Mouse (Mus musculus): ENCODE results near the gene Abcb8. TPM values are rescaled to one million over a fixed set of nuclear protein-coding genes. Genes with fewer than 3 reads are reported as not detected.
A peak's percentile ranks its signal among the peaks of the same experiment; 100 is the strongest.

Abcb8 gene
- polyA plus RNA-seq, 1 experiment from 2014 or later = 48.7 TPM

DNA sequence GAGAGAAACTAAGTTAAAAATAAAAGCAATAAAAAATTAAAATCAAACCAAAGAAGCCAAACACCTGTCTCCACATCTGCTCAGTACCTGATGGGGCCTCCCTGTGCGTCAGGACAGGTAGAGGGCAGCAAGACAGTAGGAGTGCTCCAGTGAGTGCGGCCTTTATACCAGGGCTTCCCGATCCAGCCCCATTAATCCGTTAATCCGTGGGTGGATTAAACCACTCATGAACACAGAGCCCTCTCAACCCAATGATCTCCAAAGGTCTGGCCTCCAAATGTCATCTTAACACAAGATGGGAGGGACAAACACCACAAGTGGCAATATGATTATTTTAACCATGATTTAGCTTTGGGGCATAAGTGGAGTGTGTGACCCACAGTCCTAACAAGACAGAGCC is 19.7 kb upstream of the Abcb8 start:
- peaks cover 12% of the 10 kb centered on the region for H3K4me1 ChIP-seq
- 58% methylated on average over 5 of the region's 5 CpGs for WGBS
- H3K27ac ChIP-seq (replicated peaks) = no peak overlapping the region
- no peak overlapping the region for H3K9ac ChIP-seq (replicated peaks)
- no peaks in the 10 kb centered on the region for H3K9me3 ChIP-seq
- H3K27me3 ChIP-seq = no peaks in the 10 kb centered on the region
- ATAC-seq (replicated peaks) = no peak
- H3K4me2 ChIP-seq (replicated peaks) = no peak overlapping the region
- no peaks in the 10 kb centered on the region for H3K36me3 ChIP-seq
- no peak overlapping the region for H3K4me3 ChIP-seq

DNA sequence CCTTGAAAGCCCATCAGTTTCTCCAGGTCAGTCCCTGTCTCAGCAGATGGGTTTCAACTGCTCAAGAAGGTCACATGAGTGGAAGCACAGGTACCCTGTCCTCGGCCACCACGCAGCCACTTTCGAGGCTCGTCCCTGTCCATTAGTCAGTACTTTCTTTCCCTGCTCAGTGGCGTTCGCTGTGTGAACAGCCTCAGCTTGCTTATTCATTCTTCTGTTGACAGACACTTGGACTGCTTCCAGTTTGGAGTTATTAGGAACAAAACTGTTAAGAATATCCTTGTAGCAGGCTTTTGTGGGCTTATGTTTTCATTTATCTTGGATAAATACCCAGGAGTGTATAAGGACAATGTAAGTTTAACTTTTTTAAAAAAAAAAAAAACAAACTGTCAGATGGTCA is 19.2 kb upstream of the Abcb8 start:
- Histone ChIP-seq H3K4me3 (no peak overlapping the region), H3K27me3 (no peaks in the 10 kb centered on the region), H3K4me2 (replicated peaks) (no peak overlapping the region), H3K9me3 (no peaks in the 10 kb centered on the region), H3K4me1 (peaks cover 12% of the 10 kb centered on the region), H3K27ac (replicated peaks) (no peak overlapping the region), H3K9ac (replicated peaks) (no peak overlapping the region), H3K36me3 (no peaks in the 10 kb centered on the region)
- WGBS = 12% methylated on average over 6 of the region's 6 CpGs
- ATAC-seq (replicated peaks) = no peak

DNA sequence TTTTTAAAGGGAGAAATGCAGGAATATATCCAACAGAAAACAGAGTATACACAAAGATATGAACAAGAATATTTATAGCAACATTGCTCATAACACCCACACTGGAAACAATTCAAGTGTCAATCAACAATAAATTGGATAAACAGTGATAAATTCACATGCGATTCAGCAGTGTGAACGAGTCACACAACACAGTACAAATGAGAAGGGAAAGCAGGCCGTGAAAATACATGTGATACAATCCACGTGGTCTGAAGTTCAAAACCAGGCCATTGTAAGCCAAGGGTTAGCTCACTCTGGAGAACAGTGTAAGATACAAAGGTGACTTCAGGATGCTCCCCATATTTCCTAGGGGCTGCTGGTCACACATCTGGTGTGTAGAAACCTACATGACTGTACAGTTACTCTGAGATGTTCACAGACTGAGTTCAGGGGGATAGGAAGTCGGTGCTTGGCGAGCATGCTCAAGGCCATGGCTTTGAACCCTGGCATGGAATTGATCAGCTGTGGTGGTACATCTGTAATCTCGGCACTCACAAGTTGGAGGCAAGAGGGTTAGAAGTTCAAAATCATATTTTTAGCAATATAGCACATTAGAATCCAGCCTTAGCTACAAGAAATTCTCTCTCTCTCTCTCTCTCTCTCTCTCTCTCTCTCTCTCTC is 18.7 kb upstream of the Abcb8 start:
- Histone ChIP-seq H3K4me2 (replicated peaks) (no peak overlapping the region), H3K36me3 (no peaks in the 10 kb centered on the region), H3K9ac (replicated peaks) (no peak overlapping the region), H3K27ac (replicated peaks) (no peak overlapping the region), H3K27me3 (no peaks in the 10 kb centered on the region), H3K9me3 (no peaks in the 10 kb centered on the region), H3K4me3 (no peak overlapping the region), H3K4me1 (peaks cover 12% of the 10 kb centered on the region)
- 57% methylated on average over 7 of the region's 7 CpGs for WGBS
- ATAC-seq (replicated peaks) = no peak

DNA sequence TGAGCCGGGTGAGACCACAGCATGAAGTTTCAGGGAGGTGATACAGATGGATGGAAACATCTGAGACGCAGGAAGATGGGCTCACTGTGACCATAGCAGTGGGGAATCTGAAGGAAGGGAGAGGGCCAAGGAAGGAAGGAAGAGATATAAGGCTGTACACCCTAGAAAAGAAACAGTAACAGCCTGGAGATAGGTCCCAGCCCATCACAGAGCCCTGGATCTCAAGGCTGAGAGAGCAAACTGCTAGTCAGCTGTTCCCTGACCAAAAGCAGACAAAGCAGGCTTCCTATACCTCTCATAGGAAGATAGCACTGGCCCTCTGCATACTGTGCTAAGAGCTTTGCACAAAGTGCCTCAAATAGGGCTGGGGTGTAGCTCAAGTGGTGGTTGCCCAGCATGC is 14.8 kb upstream of the Abcb8 start:
- Histone ChIP-seq H3K9me3 (no peaks in the 10 kb centered on the region), H3K36me3 (no peaks in the 10 kb centered on the region), H3K27ac (replicated peaks) (no peak overlapping the region), H3K27me3 (no peaks in the 10 kb centered on the region), H3K9ac (replicated peaks) (no peak overlapping the region), H3K4me3 (no peak overlapping the region), H3K4me1 (peaks cover 19% of the 10 kb centered on the region), H3K4me2 (replicated peaks) (no peak overlapping the region)
- WGBS = 71% methylated on average over 2 of the region's 2 CpGs
- ATAC-seq (replicated peaks) = no peak

DNA sequence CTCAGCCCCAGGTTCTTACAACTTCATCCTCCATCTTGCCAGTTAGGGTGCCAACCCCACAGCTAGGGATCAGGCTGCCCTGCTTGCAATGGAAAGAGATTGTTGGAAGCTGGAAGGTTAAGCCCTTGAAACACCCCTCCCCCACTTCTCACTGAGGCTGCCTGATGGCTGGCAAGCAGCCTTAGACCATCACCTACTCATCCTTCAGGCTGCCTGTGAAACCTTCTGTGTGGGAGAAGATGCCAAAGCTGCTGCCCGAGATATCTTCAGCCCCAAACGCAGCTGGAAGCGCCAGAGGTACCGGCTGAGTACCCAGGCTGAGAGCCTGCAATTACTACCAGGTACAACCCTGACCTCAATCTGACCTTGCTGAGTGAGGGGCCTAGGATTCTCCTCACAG is 14.0 kb upstream of the Abcb8 start:
- Histone ChIP-seq H3K9ac (replicated peaks) (no peak overlapping the region), H3K4me3 (no peak overlapping the region), H3K36me3 (no peaks in the 10 kb centered on the region), H3K27me3 (no peaks in the 10 kb centered on the region), H3K4me1 (peaks cover 19% of the 10 kb centered on the region), H3K4me2 (replicated peaks) (no peak overlapping the region), H3K9me3 (no peaks in the 10 kb centered on the region), H3K27ac (replicated peaks) (no peak overlapping the region)
- no peak for ATAC-seq (replicated peaks)
- WGBS = 82% methylated on average over 4 of the region's 4 CpGs

DNA sequence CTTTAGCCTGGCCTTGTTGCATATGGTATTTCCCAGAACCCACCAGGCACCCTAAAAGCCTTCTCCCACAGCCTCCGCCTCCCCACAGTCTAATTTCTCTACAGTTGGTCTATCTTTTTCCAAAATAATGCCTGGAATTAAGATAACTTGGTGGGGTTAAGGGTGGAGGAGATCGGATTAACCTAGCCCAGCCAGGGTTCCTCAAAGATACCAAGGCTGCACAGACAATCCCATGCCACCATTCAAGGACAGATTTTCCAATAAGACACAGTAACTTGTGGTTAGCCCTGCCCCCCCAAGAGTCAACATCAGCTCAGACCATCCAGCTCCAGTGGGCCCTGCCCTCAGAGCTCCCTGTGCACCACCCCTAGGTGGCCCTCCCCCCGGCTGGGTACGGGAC is 13.0 kb upstream of the Abcb8 start:
- no peak overlapping the region for H3K4me3 ChIP-seq
- H3K4me2 ChIP-seq (replicated peaks) = no peak overlapping the region
- H3K27ac ChIP-seq (replicated peaks) = no peak overlapping the region
- peaks cover 2% of the 10 kb centered on the region; the same call in 1 of the 2 replicates for H3K27me3 ChIP-seq
- ATAC-seq (replicated peaks) = no peak
- peaks cover 15% of the 10 kb centered on the region for H3K4me1 ChIP-seq
- H3K9ac ChIP-seq (replicated peaks) = no peak overlapping the region
- no peaks in the 10 kb centered on the region for H3K36me3 ChIP-seq
- H3K9me3 ChIP-seq = no peaks in the 10 kb centered on the region
- 91% methylated on average over 4 of the region's 4 CpGs for WGBS

DNA sequence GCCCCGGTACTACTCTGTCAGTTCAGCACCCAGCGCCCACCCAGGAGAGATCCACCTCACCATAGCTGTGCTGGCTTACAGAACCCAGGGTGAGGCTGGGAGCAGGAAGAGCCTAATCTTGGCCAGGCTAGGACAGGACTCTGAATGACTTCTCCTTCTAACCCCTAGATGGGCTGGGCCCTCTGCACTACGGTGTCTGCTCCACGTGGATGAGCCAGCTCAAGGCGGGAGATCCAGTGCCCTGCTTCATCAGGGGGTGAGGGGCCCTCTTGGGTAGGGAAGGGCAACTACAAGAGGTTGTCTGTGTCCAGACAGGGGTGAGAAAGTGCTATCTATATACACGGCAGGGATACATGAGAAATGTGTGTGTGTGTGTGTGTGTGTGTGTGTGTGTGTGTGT is 12.0 kb upstream of the Abcb8 start:
- Histone ChIP-seq H3K36me3 (no peaks in the 10 kb centered on the region), H3K4me2 (replicated peaks) (no peak overlapping the region), H3K4me1 (peaks cover 15% of the 10 kb centered on the region), H3K27me3 (peaks cover 10% of the 10 kb centered on the region; the same call in 1 of the 2 replicates), H3K9me3 (no peaks in the 10 kb centered on the region), H3K4me3 (no peak overlapping the region), H3K9ac (replicated peaks) (no peak overlapping the region), H3K27ac (replicated peaks) (no peak overlapping the region)
- no peak for ATAC-seq (replicated peaks)
- 76% methylated on average over 6 of the region's 6 CpGs for WGBS

DNA sequence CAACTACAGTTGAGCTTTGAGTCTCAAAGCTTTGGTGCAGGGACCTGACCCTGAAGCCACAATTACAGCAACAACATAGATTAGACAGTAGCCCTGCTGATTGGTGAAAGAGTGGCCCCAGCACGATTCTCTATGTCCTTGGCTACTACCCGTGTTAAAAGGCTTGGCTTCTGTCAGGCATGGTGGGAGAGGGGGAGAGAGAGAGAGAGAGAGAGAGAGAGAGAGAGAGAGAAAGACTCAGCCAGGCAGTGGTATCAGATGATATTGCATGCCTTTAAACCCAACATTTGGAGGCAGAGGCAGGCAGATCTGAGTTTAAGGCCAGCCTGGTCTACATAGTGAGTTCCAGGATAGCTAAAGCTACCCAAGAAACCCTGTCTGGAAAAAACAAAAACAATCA is 11.5 kb upstream of the Abcb8 start:
- WGBS = 54% methylated on average over 2 of the region's 2 CpGs
- no peak for ATAC-seq (replicated peaks)
- Histone ChIP-seq H3K9me3 (no peaks in the 10 kb centered on the region), H3K4me1 (peaks cover 16% of the 10 kb centered on the region), H3K9ac (replicated peaks) (no peak overlapping the region), H3K27me3 (peaks cover 11% of the 10 kb centered on the region; the same call in 1 of the 2 replicates), H3K36me3 (no peaks in the 10 kb centered on the region), H3K4me3 (no peak overlapping the region), H3K27ac (replicated peaks) (no peak overlapping the region), H3K4me2 (replicated peaks) (no peak overlapping the region)

DNA sequence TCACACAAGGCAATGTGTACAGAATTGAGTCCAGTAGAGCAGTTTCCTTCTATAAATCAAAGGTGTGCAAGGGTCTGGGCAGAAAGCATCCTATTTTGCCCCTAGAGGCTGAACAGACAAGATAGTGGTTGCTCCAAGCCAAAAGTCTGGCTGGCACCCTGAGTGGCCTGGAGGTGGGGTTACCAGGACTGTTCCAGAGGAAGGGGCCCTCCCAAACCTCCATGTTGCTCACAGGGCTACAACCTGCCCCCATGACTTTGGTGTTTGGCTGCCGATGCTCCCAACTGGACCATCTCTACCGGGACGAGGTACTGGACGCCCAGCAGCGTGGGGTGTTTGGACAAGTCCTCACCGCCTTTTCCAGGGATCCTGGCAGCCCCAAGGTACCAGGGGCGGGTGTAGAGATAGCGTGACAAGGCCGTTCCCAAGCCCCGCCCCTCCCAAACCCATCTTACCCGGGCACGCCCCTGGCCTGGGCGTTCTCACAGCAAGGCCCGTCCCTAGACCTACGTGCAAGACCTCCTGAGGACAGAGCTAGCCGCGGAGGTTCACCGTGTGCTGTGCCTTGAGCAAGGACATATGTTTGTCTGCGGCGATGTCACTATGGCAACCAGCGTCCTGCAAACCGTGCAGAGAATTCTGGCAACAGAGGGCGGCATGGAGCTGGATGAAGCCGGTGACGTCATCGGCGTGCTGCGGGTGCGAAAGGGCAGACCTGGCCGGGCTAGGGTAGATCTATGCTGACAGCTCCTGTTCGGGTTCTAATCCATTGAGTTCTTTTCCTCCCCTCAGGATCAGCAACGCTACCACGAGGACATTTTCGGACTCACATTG is 10.2 kb upstream of the Abcb8 start:
- H3K9ac ChIP-seq (replicated peaks) = peak overlapping the region; percentile 46
- H3K27me3 ChIP-seq = peaks cover 18% of the 10 kb centered on the region
- peaks cover 29% of the 10 kb centered on the region for H3K4me1 ChIP-seq
- 1% methylated on average over 34 of the region's 34 CpGs for WGBS
- peak overlapping the region; percentile 50 for H3K4me3 ChIP-seq
- peak; percentile 79 for ATAC-seq (replicated peaks)
- peak overlapping the region; percentile 55 for H3K4me2 ChIP-seq (replicated peaks)
- H3K9me3 ChIP-seq = no peaks in the 10 kb centered on the region
- H3K36me3 ChIP-seq = no peaks in the 10 kb centered on the region
- H3K27ac ChIP-seq (replicated peaks) = peak overlapping the region; percentile 41

DNA sequence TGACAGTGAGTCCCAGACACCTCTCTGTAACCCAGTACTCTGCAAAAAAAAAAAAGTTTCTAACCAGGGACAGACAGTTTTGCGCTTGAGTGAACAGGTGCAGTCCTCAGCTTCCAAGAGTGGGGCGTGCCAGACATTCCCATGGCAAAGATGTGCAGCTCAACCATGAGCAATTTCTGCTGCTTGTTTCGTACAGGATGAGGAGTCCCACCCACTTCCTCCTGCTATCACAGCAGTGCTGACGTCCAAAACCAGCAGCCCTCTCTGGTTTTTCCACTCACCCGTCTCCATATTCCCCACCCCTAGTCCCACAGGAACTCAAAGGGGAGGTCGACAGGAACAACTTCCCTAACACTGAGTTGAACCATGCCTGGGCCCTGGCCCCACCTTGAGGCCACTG is 9.1 kb upstream of the Abcb8 start:
- Histone ChIP-seq H3K27me3 (peaks cover 27% of the 10 kb centered on the region), H3K4me2 (replicated peaks) (peak overlapping the region; percentile 55; the same call in 1 of the 2 replicates), H3K27ac (replicated peaks) (no peak overlapping the region), H3K4me1 (peaks cover 31% of the 10 kb centered on the region), H3K36me3 (no peaks in the 10 kb centered on the region), H3K9ac (replicated peaks) (no peak overlapping the region), H3K4me3 (no peak overlapping the region), H3K9me3 (no peaks in the 10 kb centered on the region)
- WGBS = 72% methylated on average over 6 of the region's 6 CpGs
- ATAC-seq (replicated peaks) = no peak

DNA sequence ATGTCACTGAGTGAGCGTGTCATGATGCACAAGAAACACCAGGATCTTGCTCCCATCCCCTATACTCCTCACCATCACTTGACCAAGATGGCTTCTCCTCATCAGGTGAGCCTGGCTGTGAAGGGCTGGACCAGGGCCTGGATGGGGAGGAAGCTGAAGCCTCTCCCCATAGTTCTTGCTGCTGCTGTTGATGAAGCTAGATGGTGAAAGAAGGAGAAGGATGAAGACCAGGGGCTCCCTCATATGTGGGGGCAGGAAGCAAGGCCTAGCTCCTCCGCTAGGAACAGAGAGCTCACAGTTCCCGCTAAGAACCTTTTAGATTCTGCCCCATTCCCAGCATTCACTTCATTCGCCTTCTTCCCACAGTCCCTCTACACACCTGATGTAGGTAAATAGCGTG is 8.1 kb upstream of the Abcb8 start:
- 91% methylated on average over 5 of the region's 5 CpGs for WGBS
- H3K9ac ChIP-seq (replicated peaks) = no peak overlapping the region
- ATAC-seq (replicated peaks) = no peak
- peaks cover 31% of the 10 kb centered on the region for H3K4me1 ChIP-seq
- H3K27me3 ChIP-seq = peaks cover 34% of the 10 kb centered on the region
- no peak overlapping the region for H3K27ac ChIP-seq (replicated peaks)
- no peak overlapping the region for H3K4me2 ChIP-seq (replicated peaks)
- H3K36me3 ChIP-seq = no peaks in the 10 kb centered on the region
- no peaks in the 10 kb centered on the region for H3K9me3 ChIP-seq
- H3K4me3 ChIP-seq = no peak overlapping the region

DNA sequence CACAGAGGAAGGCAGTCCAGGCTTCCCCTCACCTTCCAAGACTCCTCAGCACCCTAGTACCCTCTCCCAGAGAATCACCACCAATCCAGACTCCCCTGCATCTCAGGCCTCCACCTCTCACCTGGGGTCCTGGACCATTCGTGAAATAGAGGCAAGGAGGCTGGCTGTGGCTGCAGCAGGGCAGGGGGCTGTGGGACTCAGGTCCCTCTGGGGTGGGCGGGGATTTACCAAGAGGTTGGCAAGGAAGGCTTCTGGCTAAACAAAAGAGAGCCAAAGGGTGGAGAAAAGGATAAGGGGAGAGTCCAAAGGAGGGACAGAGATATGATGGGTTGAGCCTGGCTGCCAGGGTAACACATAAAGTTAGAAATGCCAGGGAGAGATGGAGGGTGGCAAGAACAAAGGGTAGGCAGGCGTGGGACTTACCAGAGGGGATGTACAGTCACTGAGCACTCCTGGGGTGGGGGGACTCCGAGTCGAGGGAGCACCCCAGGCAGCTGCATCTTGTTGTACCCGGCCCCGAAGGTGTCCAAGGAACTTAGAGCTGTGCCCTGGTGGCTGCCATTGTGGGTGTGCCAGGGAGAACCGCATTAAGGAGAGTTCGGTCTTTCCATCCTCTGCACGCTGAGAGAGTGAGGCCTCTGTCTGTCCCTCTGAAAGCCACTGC is 7.4 kb upstream of the Abcb8 start:
- Histone ChIP-seq H3K27me3 (peaks cover 34% of the 10 kb centered on the region), H3K4me2 (replicated peaks) (no peak overlapping the region), H3K36me3 (no peaks in the 10 kb centered on the region), H3K9me3 (no peaks in the 10 kb centered on the region), H3K9ac (replicated peaks) (no peak overlapping the region), H3K27ac (replicated peaks) (no peak overlapping the region), H3K4me1 (peaks cover 31% of the 10 kb centered on the region), H3K4me3 (no peak overlapping the region)
- 83% methylated on average over 10 of the region's 10 CpGs for WGBS
- no peak for ATAC-seq (replicated peaks)
